Mouse (Mus musculus): ENCODE results near the gene Recql5. TPM values are rescaled to one million over a fixed set of nuclear protein-coding genes. Genes with fewer than 3 reads are reported as not detected.

Recql5 gene
- polyA plus RNA-seq, 1 experiment from 2014 or later: 9.6 TPM

Other genes starting within 250 kb of the Recql5 start
- 59.4 and 63.9 TPM in 2 replicates for gene Grb2, start 224.9 kb downstream of the Recql5 start, polyA plus RNA-seq (2014; fragmentation: Nextera tagmentation; extraction: Ambion mirVana)
- 27.1 and 28.7 TPM in 2 replicates for gene Tmem94, start 168.0 kb downstream of the Recql5 start, polyA plus RNA-seq (2014; fragmentation: Nextera tagmentation; extraction: Ambion mirVana)
- gene Caskin2, start 119.8 kb downstream of the Recql5 start, polyA plus RNA-seq (2014; fragmentation: Nextera tagmentation; extraction: Ambion mirVana): 21.0 and 21.1 TPM in 2 replicates
- 18.9 and 24.2 TPM in 2 replicates for gene Tsen54, start 118.8 kb downstream of the Recql5 start, polyA plus RNA-seq (2014; fragmentation: Nextera tagmentation; extraction: Ambion mirVana)
- 14.5 and 15.5 TPM in 2 replicates for gene Llgl2, start 109.4 kb downstream of the Recql5 start, polyA plus RNA-seq (2014; fragmentation: Nextera tagmentation; extraction: Ambion mirVana)
- 0.09 and 0.22 TPM in 2 replicates for gene Myo15b, start 75.1 kb downstream of the Recql5 start, polyA plus RNA-seq (2014; fragmentation: Nextera tagmentation; extraction: Ambion mirVana)
- 48.5 and 51.5 TPM in 2 replicates for gene Smim5, start 33.5 kb downstream of the Recql5 start, polyA plus RNA-seq (2014; fragmentation: Nextera tagmentation; extraction: Ambion mirVana)
- 1.0 and 2.1 TPM in 2 replicates for gene Smim6, start 21.5 kb downstream of the Recql5 start, polyA plus RNA-seq (2014; fragmentation: Nextera tagmentation; extraction: Ambion mirVana)
- 20.1 and 22.9 TPM in 2 replicates for gene Sap30bp, start 195 bp downstream of the Recql5 start, polyA plus RNA-seq (2014; fragmentation: Nextera tagmentation; extraction: Ambion mirVana)
- 0.84 and 0.93 TPM in 2 replicates for gene Itgb4, start 41.2 kb upstream of the Recql5 start, polyA plus RNA-seq (2014; fragmentation: Nextera tagmentation; extraction: Ambion mirVana)
- 126 and 128 TPM in 2 replicates for gene Galk1, start 79.2 kb upstream of the Recql5 start, polyA plus RNA-seq (2014; fragmentation: Nextera tagmentation; extraction: Ambion mirVana)
- gene H3f3b, start 94.5 kb upstream of the Recql5 start, polyA plus RNA-seq (2014; fragmentation: Nextera tagmentation; extraction: Ambion mirVana): 649 and 684 TPM in 2 replicates
- 19.3 and 20.9 TPM in 2 replicates for gene Unk, start 96.8 kb upstream of the Recql5 start, polyA plus RNA-seq (2014; fragmentation: Nextera tagmentation; extraction: Ambion mirVana)
- gene Unc13d, start 144.5 kb upstream of the Recql5 start, polyA plus RNA-seq (2014; fragmentation: Nextera tagmentation; extraction: Ambion mirVana): 0.66 and 0.69 TPM in 2 replicates
- 139 and 141 TPM in 2 replicates for gene Wbp2, start 153.5 kb upstream of the Recql5 start, polyA plus RNA-seq (2014; fragmentation: Nextera tagmentation; extraction: Ambion mirVana)
- 63.3 and 66.1 TPM in 2 replicates for gene Trim47, start 193.7 kb upstream of the Recql5 start, polyA plus RNA-seq (2014; fragmentation: Nextera tagmentation; extraction: Ambion mirVana)
- 3.8 and 4.8 TPM in 2 replicates for gene Trim65, start 197.7 kb upstream of the Recql5 start, polyA plus RNA-seq (2014; fragmentation: Nextera tagmentation; extraction: Ambion mirVana)
- gene Mrpl38, start 205.4 kb upstream of the Recql5 start, polyA plus RNA-seq (2014; fragmentation: Nextera tagmentation; extraction: Ambion mirVana): 92.3 and 96.6 TPM in 2 replicates
- gene Fbf1, start 234.7 kb upstream of the Recql5 start, polyA plus RNA-seq (2014; fragmentation: Nextera tagmentation; extraction: Ambion mirVana): 13.6 and 14.9 TPM in 2 replicates

Data from heart, embryonic 14.5 days (tissue).